Mouse (Mus musculus) ovary, postnatal 14 days (tissue): ENCODE results near the gene Arhgef11.

ENCODE experiments used
- DNase-seq: peaks from one replicate; pipeline ENCODE4 v3.0.0; 2022; ENCODE audit warnings: low spot score

The Arhgef11 gene

DNA sequence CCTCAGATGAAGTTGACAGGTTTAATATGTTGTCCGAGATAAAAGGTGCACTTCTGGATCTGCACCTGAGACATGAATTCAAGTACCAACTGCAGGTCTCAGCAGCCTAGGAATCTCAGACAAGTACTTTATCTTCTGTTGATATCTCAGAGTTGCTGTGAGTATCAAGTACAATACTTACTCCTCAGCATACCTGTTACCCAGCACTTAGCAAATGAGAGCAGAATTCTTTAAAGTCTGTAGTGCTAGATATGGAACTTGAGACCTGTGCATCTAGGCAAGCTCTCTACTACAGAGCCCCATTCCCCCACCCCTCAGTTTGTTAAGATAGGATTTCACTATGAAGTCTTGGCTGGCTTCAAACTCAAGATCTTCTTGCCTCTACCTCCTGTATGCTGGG, 43.9 kb downstream of the Arhgef11 start:
- DNase-seq: no peak

DNA sequence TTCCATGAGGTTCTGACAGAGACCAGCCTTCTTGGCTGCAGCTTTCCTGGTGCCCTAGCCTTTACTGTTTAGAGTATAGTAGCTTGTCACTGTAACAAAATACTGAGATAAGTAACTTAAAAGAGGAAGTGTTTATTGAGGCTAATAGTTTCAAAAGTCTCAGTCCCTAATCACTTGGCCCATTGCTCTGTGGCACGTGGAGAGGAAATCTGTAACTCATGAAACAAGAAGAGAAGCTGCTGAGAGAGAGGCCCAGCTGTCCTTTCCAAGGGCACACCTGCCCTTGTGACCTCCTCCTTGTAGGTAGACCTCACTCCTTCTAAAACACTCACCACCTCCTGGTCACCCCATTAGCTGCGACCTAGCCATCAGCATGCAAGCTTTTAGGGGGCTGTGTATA, 101.2 kb downstream of the Arhgef11 start:
- DNase-seq: no peak

DNA sequence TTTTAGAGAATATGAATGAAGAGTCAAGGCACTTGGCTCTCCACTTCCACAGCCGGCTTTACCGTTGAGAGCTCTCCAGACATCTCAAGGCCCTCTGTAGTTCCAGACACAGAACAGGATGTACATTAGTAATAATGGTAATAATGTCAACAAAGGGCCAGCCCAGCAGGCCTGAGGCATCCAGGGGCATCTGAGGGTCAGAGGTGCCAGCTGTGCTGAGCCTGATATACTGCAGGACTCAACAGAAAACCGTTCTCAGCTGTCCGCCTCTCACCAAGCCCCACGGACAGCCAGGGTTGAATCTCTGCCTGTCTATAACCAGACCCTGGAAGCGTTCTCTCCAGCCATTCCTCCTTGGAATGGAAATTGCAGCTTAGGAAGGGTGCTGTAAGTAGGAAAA, 107.2 kb downstream of the Arhgef11 start:
- no peak for DNase-seq

DNA sequence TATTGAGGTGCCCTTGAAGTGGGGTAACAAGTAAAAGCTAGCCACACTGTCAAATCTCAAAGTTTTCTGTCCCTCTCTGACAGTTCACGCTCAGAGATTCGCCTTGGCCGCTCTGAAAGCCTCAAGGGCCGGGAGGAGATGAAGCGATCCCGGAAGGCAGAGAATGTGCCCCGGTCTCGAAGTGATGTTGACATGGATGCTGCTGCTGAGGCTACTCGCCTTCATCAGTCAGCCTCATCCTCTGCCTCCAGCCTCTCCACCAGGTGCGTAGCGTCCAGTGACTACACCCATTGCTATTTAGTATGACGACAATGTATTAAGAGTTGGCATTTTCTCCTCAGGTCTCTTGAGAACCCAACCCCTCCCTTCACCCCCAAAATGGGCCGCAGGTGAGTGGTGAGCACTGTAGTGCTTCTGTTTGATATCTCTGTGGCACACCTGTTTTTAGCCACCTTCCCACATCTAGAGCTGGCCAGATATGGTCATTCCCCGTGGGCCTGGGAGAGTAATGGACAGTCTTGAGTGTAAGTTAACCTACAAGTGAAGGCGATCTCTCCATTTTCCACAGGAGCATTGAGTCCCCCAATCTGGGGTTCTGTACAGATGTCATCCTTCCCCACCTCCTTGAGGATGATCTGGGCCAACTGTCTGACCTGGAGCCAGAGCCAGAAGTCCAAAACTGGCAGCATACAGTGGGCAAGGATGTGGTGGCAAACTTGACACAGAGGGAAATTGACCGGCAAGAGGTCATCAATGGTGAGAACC, 108.2 kb downstream of the Arhgef11 start:
- DNase-seq: no peak

DNA sequence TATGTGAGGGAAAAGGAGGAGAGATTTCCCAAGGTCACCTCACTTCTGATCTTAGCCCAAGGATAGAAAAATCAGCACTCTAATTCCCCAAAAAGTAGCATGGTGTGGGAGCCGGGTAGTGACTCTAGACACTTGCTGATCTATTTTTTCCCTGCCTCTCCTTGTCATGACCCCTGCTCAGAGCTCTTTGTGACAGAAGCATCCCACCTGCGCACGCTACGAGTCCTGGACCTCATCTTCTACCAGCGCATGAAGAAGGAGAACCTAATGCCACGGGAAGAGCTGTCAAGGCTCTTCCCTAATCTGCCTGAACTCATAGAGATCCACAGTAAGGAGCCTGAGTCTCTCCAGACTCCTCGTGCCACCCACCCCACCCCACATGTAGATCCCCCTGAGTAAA, 108.8 kb downstream of the Arhgef11 start:
- DNase-seq: no peak

DNA sequence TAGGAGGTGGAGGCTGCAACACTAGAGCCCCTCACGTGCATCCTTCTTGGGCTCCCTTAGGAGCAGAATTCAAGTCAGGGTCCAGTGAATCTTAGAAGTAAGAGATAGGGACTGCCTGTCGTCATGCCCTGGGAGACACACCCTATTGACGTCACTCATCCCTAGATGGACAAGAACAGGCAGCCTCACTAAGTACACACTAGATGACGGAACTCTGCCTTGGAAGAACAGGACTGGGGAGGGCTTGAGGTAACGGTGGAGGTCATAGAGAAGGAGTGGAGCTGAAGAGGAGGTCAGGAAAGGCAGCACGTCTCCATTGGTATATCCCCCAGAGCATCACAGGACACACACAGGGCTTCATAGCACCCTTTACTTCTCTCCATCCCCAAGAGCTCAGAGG, 111.3 kb downstream of the Arhgef11 start:
- no peak for DNase-seq

DNA sequence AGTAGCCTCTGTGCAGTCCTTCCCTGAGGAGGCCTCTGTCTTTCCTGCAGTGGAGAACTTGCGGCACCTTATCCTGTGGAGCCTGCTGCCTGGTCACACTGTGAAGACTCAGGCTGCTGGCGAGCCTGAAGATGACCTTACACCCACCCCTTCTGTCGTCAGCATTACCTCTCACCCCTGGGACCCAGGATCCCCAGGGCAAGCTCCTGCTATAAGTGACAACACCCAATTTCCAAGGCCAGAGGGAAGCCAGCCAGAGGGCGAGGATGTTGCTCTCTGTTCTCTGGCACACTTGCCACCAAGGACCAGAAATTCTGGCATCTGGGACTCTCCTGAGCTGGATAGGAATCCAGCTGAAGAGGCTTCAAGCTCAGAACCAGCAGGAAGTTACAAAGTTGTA, 115.7 kb downstream of the Arhgef11 start:
- no peak for DNase-seq

DNA sequence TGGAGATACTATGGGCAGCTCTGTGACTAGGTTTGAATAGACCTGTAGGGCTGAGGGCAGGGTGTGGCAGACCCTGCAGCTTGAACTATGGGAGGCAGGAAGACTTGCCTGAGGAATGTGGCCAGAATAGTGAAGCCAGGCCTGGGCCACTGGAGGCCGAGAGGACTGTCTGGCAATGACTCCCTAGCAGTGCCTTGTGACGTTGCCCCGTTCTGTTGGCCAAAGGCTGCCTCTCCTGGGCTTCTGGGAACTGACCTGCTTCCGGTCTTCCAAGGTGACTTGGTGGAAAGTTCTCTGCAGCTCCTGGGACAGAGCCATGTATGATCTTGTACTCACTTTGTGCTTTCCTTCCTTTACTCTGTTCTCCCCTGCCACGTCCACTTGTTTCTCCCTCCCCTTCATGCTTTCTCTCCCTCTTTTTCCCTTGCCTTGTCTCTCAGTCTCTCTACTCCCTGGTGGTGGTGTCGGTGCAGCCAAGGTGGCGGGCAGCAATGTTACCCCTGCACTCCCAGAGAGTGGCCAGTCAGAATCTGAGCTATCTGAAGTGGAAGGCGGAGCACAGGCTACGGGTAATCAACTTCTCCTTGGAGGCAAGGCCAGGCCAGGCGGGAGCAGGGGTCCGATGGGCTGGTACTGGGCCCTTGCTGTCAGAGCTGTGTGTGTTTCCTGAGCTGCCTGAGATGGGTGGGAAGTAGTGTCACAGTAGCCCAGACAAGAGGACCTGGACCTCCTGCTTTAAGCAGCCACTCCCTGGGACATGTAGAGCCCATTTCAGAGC, 116.8 kb downstream of the Arhgef11 start:
- no peak for DNase-seq

DNA sequence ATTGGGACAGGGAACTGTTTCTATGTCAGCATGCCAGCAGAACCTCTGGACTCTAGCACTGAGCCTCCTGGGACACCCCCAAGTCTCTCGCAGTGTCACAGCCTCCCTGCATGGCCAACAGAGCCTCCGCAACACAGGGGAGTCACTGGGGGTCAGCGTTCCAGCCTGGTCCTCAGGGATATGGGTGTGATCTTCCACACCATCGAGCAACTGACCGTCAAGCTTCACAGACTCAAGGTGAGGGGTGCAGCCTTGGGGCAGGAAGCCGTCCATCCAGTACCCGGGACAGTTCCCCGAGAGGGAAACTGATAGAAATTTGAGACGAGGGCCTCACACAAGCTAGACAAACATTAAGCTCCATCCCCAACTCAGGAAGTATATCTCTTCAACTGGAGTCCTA, 118.0 kb downstream of the Arhgef11 start:
- no peak for DNase-seq

DNA sequence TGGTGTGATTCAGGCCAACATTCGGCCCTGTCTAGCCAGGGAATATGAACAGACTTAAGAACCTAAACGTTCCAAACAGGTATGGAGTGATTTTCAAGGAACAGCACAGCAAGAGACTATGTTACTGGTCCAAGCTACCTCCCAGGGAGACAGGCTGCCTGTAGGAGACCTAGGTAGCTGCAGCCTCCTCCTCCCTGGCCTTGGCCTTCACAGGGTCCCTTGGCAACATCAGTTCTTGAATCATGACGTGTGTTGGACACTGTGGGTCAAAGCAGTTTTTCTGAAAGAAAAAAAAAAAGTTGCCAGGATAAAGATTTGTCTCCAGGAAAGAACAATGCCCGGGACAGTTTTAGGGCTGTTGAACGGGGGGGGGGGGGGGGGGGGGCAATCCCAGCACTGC, 121.5 kb downstream of the Arhgef11 start:
- DNase-seq: no peak

DNA sequence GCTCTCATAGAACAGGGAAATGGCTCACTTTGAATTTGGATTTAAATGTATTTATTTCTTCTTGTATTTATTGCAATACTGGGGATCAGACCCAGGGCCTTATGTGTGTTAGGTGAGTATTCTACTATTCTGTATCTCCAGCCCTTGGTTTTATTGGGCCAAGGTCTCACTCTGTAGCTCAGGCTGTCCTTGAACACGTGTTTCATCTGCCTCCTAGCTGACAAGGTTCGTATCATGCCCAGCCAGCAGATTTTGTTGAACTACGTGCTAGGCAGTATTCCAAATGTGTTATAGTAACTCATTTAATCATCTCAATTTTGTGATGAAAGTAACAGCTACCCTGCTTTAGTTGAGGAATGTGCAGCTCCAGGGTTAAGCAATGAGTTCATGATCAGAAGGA, 124.7 kb downstream of the Arhgef11 start:
- DNase-seq: no peak

DNA sequence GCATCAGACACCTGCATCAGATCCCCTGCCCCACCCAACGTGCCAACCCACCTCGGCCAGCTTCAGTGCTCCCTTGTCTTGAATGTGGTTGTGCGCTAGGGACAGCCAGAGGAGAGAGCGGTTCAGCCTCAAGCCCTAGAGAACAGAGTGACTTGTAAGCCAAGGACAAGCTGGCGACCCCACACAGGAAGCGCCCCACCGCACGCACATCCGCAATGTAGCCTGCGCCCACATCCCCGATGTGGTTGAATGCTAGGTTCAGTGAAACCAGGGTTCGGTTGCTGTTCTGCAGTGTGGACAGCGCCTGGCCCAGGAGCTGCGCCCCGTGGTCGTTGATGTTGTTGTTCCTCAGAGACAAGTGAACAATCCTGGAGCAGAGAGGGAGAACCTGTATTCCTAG, 125.4 kb downstream of the Arhgef11 start:
- DNase-seq: no peak

DNA sequence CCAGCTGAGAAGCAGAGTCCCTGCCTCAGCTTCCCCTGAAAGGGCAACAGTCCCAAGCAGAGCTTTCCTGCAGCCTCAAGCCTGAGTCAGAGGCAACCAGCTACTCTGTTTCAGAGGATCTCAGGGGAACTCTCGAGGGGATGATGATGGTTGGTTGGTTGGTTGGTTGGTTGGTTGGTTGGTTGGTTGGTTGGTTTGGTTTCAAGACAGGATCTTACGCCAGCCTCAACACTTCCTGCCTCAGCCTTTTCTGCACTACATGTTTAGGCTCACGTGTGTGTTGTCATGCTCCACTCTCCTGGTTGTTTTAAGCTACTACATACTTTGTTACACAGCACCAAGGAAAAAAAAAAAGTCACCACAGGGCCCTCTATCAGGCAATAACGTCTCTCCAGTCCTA, 126.6 kb downstream of the Arhgef11 start:
- DNase-seq: no peak

DNA sequence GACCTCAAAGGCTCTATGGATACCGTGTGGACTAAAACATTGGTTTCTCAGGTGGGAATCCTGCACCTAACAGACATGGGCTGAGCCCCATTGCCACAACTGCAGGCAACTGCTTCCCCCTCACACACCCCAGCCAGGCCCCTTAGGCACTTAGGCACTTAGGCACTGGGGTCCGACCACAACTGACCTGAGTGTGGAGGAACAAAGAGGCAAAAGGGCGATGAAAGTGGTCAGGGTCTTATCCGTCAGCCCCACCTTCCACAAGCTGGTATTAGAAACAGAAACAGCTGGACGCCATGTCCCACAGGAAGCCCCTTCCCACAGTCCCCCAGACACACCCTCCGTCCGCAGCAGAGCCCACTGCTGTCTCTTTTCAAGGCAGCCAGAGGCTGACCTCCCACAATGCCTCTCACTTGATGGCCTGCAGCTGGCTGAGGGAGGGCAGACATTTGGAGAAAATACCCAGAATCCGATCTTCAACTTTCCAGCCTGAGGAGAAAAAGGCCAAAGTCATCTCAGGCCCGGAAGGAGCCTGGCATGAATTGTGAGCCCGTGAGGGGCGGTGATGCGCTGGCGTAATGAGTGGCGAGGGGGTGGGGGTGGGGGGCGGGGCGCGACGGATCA, 127.8 kb downstream of the Arhgef11 start:
- DNase-seq: no peak

DNA sequence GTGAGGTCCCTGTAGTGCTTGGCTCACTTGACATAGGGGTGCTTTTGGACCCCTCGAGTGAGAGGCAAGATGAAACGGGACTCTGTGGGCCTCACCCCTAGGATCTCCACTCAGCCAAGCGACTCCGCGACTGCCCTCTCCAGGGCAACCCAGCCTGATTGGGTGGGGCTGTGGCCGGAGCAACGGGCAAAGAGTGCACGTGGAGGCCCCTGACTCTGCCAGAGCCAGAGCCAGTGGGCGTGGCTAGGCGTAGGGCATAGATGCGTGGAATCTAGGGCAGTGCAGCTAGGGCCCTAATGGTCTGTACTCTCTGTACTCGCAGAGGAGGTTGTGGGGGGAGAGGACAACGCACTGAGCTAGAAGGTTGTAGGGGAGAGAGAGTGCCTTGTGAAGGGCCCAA, 131.1 kb downstream of the Arhgef11 start, which contains the start of gene Lrrc71:
Lrrc71 (minus strand) TSS at position 195 of the 400 bp plus-strand sequence.
- DNase-seq: no peak

DNA sequence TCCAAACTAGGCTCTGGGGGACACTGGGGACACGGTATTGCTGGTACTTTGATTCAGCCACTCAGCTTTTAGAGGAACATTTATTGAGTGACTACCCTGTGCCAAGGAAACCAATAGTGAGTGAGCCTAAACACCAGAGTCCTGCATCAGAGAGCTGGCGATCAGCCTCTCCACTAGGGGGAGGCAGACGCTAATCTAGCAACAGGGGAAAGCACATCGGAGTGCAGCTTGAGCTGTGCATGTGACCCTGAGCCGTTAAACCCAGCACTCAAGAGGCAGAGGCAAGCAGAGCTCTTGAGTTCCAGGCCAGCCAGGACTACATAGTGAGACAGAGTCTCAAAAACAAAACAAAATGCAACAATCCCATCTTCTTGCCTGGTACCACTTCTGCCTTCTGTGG, 131.7 kb downstream of the Arhgef11 start:
- no peak for DNase-seq

DNA sequence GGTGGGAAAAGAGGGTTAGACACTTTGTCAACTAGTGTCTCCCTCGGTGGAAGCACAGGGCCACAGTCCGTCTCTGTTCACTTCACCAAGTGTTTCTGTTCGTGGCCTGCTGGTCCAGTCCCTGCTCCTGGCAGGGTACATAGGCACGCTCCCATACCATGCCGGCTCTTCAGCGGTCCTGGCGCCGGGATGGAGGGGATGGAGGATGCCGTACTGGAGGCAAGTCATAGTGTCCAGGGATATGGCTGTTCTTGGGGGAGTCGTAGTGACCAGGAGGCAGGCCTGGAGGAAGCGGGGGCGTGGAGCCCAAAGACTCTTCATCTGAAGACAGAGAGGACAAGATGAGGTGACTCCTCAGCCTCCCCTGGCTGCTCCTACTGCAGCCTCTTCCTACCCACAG, 132.6 kb downstream of the Arhgef11 start:
- DNase-seq: no peak

DNA sequence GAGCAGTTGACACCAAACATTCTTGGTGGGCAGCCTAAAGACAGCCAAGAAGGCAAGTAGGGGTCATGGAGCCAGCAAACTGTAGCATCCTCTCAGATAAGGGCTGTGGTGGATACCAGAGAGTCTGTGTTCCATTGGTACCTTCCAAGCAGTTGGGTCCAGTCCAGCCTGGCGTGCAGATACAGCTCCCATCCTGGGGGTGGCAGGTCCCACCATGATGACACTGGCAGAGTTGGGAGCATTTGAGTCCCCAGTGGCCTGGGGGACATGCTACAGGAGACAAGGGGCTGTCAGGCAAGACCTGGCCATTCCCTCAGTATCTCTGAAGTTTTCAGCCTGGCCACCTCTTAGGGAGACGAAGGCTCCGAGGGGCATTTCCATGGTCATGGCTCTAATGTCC, 135.2 kb downstream of the Arhgef11 start:
- DNase-seq: no peak

DNA sequence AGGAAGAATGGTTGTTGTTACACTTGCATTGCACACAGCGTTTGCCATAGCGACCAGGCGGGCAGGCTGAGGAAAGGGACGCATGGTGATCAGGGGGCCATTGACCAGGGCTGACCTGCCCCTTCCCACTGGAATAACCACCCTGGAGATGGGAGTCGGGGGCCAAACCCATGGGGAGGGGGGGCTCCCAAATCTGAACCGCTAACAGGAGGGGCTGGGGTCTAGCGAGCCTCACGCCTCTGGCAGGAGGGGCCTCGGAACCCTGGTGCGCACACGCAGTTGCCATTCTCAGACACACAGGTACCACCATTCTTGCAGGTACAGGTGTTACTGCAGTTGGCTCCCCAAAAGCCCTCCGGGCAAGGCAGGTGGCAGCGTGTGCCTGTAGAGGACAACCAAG, 136.5 kb downstream of the Arhgef11 start:
- no peak for DNase-seq

DNA sequence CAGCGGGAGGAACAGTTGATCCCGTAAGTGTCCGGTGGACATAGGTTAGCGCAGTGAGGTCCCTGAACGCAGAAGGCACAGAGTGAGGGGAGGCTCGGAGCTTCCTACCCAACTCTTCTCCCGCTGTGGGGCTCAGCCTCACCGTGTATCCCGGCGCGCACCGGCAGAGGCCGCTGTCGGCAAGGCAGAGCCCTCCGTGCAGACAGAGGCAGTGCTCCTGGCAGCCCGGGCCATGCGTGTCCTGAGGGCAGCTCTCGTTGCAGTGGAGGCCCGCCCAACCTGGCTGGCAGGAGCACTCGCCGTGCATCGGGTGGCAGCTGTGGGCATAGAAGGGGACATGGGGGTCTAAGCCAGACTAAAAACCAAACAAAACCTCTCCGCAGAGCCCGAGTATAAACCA, 138.6 kb downstream of the Arhgef11 start:
- DNase-seq: peak; percentile 92

DNA sequence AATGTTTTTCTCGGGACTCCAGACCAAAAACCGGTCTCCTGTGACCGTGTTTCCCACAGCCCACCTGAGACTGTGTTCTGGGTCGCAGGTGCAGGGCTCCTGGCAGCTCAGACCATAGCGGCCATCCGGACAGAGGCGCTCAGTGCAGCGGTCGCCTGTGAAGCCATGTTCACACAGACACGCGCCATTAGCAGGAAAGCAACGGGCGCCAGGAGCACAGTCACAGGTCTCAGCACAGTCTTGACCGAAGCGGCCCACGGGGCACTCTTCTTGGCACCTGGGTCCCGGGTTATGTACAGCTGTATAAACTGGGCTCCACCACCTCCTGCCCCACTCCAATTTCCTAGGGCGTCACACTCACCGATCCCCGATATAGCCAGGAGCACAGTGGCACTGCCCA, 139.1 kb downstream of the Arhgef11 start:
- DNase-seq: no peak

DNA sequence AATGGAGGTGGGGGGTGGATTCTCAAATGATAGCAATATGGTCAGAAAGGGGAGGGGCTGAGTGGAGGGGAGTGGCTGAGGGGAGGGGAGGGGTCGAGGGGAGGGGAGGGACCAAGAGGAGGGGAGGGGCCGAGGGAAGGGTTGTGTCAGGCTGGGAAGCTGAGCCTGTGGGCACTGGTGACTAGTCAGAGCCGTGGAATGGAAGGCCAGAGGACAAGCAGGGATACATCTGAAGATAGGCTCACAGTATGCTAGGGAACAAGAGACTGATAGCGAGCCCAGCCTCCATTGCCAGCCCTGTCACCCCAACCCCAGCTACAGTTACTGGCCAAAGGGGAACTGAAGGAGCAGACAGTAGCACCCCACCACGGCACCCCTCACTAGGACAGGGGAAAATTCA, 141.3 kb downstream of the Arhgef11 start:
- no peak for DNase-seq
